Mouse (Mus musculus) small intestine, adult 2 months (tissue): ENCODE results near the gene Hba-x.

Source experiments
- CTCF ChIP-seq: fragments of 200-500 bp; IDR thresholded peaks from 2 replicates; pipeline ENCODE4 v1.5.1; 2012; ENCODE audit warnings: low read depth, mild to moderate bottlenecking, control low read depth, inconsistent platforms, low read length, moderate library complexity, mixed read lengths; ENCODE audit not compliant: insufficient replicate concordance, insufficient read length; ENCODE audit errors: extremely low read depth
- POLR2A ChIP-seq: fragments of 200-500 bp; IDR thresholded peaks from 2 replicates; pipeline ENCODE4 v1.6.1; 2012; ENCODE audit warnings: low read depth, mild to moderate bottlenecking, control low read depth, inconsistent platforms, low read length, moderate library complexity

- TF ChIP-seq CTCF (no peak), POLR2A (no peak)
Observed at GRCm38 (mm10) chr11:32298532-32298918, 22.3 kb downstream of the Hba-x start.
